Mouse (Mus musculus) liver, embryonic 11.5 days (tissue): Measurements from ENCODE around the gene Acot6. TPM values are rescaled to one million over a fixed set of nuclear protein-coding genes. Genes with fewer than 3 reads are reported as not detected.
"Not testable (repeated sequence)": the region's sequence is repeated elsewhere in the genome, so short reads cannot be mapped to it uniquely, and the experiment has no call there.

ENCODE experiments used
- ATAC-seq: fragments of 200-750 bp; cut with Nextera tagmentation; replicated peaks from 2 replicates; pipeline ENCODE4 v1.8.0; 2017; ENCODE audit warnings: moderate number of reproducible peaks, mild to moderate bottlenecking, moderate TSS enrichment, moderate library complexity; ENCODE audit not compliant: low FRiP score
- DNase-seq: peaks from one replicate; pipeline ENCODE4 v3.0.0-alpha.2; 2017; ENCODE audit warnings: low spot score
- H3K27ac ChIP-seq: fragments of 300-500 bp; sonication (generic); 2 replicates; pipeline ENCODE4 v1.5.1; 2014; ENCODE audit warnings: mild to moderate bottlenecking, low read depth, low read length, control low read depth
- H3K27me3 ChIP-seq: fragments of 300-500 bp; sonication (generic); replicated peaks from 2 replicates; pipeline ENCODE4 v1.6.1; 2014; ENCODE audit warnings: low read length, mixed read lengths; ENCODE audit not compliant: control insufficient read depth, insufficient read depth
- H3K36me3 ChIP-seq: fragments of 300-500 bp; sonication (generic); 2 replicates; pipeline ENCODE4 v1.6.1; 2014; ENCODE audit warnings: mild to moderate bottlenecking, low read length, moderate library complexity, mixed read lengths; ENCODE audit not compliant: control insufficient read depth, insufficient read depth
- H3K4me1 ChIP-seq: fragments of 300-500 bp; sonication (generic); replicated peaks from 2 replicates; pipeline ENCODE4 v1.6.1; 2014; ENCODE audit warnings: low read length, mixed read lengths; ENCODE audit not compliant: control insufficient read depth, insufficient read depth
- H3K4me2 ChIP-seq: fragments of 300-500 bp; sonication (generic); 2 replicates; pipeline ENCODE4 v1.6.1; 2014; ENCODE audit warnings: mild to moderate bottlenecking, control low read depth, moderate library complexity
- H3K4me3 ChIP-seq: fragments of 300-500 bp; sonication (generic); 2 replicates; pipeline ENCODE4 v1.5.1; 2014; ENCODE audit warnings: low read depth, low read length, control low read depth
- H3K9ac ChIP-seq: fragments of 300-500 bp; sonication (generic); 2 replicates; pipeline ENCODE4 v1.6.1; 2014; ENCODE audit warnings: low read depth, low read length, control low read depth
- H3K9me3 ChIP-seq: fragments of 300-500 bp; sonication (generic); 2 replicates; pipeline ENCODE4 v1.6.1; 2016; ENCODE audit warnings: low read length, inconsistent platforms, mixed read lengths; ENCODE audit not compliant: control insufficient read depth
- WGBS: fragments of 180-500 bp; shearing (Covaris S2); extraction: QIAGEN DNeasy Blood & Tissue Kit; methylation state at CpG from one replicate; pipeline ENCODE4 v1.1.7; 2014; 5-methylcytosine and 5-hydroxymethylcytosine counted together
- polyA plus RNA-seq: library from polyadenylated mRNA; unstranded; fragments of >200 nt; fragmentation: Nextera tagmentation; extraction: Ambion mirVana; gene quantifications from 2 replicates; pipeline ENCODE4 v1.2.1, GENCODE M21; 2014

The Acot6 gene
- polyA plus RNA-seq, 1 experiment from 2014 or later, result 1.4 TPM

- 71% methylated on average over 2 of the region's 2 CpGs for WGBS
- H3K9ac ChIP-seq, result no peak overlapping the region
- DNase-seq (no peak), ATAC-seq (no peak)
- no peak overlapping the region for H3K4me2 ChIP-seq
- no peaks in the 10 kb centered on the region for H3K27me3 ChIP-seq
- H3K9me3 ChIP-seq, result no peaks in the 10 kb centered on the region; the same call in 1 of the 2 replicates
- no peak overlapping the region for H3K27ac ChIP-seq
- no peaks in the 10 kb centered on the region for H3K36me3 ChIP-seq
- no peak overlapping the region for H3K4me3 ChIP-seq
- H3K4me1 ChIP-seq, result no peaks in the 10 kb centered on the region
Observed at GRCm38 (mm10) chr12:84083842-84084241, 16.6 kb upstream of the Acot6 start.

GRCm38 (mm10) chr12:84084581-84084980 is 15.9 kb upstream of the Acot6 start:
- H3K27ac ChIP-seq, result no peak overlapping the region
- ATAC-seq (no peak), DNase-seq (no peak)
- no peaks in the 10 kb centered on the region for H3K27me3 ChIP-seq
- no peak overlapping the region for H3K4me2 ChIP-seq
- no peak overlapping the region for H3K4me3 ChIP-seq
- no peaks in the 10 kb centered on the region for H3K36me3 ChIP-seq
- H3K9ac ChIP-seq, result no peak overlapping the region
- WGBS, result 75% methylated on average over 4 of the region's 4 CpGs
- no peaks in the 10 kb centered on the region for H3K4me1 ChIP-seq
- H3K9me3 ChIP-seq, result peaks cover 2% of the 10 kb centered on the region; the same call in 1 of the 2 replicates

- not testable (repeated sequence) for H3K9me3 ChIP-seq, H3K36me3 ChIP-seq, H3K4me1 ChIP-seq, H3K4me3 ChIP-seq, H3K27ac ChIP-seq, ATAC-seq, DNase-seq, H3K4me2 ChIP-seq, H3K27me3 ChIP-seq, H3K9ac ChIP-seq
- WGBS, result 84% methylated on average over 5 of the region's 5 CpGs
Observed at GRCm38 (mm10) chr12:84094666-84095065, 5.8 kb upstream of the Acot6 start.

DNA sequence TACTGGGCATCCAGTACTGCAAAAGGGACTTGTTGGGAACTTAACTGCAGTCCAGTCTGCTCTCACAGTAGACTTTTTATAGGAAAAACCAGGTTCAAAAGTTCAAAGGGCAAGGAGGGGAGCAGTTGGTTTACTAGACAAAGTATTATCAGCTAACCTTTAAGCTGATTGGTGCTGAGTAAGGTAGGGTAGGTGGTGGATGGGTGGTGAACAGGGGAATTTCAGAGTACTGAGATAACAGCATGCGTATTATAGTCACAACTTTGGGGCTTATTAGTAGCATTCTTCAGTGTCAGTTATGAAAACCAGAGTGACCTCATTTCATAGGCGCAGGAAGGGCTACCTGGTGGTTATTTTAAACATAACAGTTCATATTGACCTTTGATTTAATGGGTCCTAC is 849 bp upstream of the Acot6 start:
- Histone ChIP-seq H3K9me3 (no peaks in the 10 kb centered on the region), H3K27me3 (no peaks in the 10 kb centered on the region), H3K4me2 (no peak overlapping the region), H3K9ac (no peak overlapping the region), H3K36me3 (no peaks in the 10 kb centered on the region), H3K27ac (no peak overlapping the region), H3K4me3 (no peak overlapping the region), H3K4me1 (0 out of 2 replicates have a peak, but pooled peaks cover 2% of the 10 kb centered on the region)
- DNase-seq (no peak), ATAC-seq (peak; percentile 51)
- 68% methylated on average over 2 of the region's 2 CpGs for WGBS

DNA sequence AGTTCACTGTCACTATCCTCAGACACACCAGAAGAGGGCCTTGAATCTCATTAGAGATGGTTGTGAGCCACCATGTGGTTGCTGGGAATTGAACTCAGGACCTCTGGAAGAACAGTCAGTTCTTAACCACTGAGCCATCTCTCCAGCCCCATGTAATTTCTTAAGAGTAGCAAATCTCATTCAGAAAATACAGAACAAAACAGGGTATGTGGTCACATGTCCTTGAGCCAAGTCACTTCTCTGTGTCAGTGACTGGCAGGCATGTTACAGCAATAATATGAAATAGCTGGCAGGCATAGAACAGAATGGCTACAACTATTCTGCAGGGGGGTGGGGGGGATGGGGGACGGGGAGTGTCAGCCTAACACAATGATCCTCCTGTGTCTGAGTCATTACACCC is 383 bp upstream of the Acot6 start:
- Histone ChIP-seq H3K9me3 (no peaks in the 10 kb centered on the region), H3K27me3 (no peaks in the 10 kb centered on the region), H3K4me2 (peak overlapping the region; percentile 91), H3K36me3 (no peaks in the 10 kb centered on the region), H3K4me3 (no peak overlapping the region), H3K27ac (no peak overlapping the region), H3K9ac (no peak overlapping the region), H3K4me1 (0 out of 2 replicates have a peak, but pooled peaks cover 2% of the 10 kb centered on the region)
- no peak for DNase-seq
- no peak for ATAC-seq
- 73% methylated on average over 1 of the region's 1 CpGs for WGBS

DNA sequence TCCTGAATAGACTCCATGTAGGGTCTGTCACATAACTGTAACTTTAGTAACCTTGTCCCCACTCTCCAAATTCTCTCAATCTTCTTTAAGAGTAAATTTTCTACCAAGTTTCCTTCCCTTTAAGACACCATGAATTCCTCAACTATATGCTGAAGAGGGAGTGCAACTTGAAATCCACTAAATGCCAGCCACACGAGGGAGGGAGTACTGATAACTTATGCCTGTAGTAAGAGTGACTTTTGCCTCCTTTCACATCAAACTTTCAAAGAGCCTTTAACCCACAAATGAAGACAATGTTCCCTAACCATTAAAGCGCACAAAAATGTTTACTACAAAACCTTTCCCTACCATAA is 1.0 kb downstream of the Acot6 start:
- no peak for DNase-seq
- H3K9ac ChIP-seq, result peak overlapping the region; percentile 72

DNA sequence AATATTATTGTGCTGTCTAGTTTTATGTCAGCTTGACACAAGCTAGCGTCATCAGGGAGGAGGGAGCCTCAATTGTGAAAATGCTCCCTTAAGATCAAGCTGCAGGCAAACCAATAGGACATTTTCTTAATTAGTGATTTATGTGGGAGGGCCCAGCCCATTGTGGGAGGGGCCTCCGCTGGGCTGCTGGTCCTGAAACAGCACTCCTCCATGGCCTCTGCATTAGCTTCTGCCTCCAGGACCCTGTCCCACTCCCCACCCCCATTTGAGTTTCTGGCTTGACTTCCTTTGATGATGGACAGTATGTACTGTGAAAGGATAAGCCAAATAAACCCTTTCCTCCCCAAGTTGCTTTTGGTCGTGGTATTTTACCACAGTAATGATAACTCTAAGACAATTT is 6.6 kb downstream of the Acot6 start:
- H3K27ac ChIP-seq, result no peak overlapping the region
- no peaks in the 10 kb centered on the region for H3K9me3 ChIP-seq
- H3K4me2 ChIP-seq, result no peak overlapping the region
- ATAC-seq, result no peak
- no peaks in the 10 kb centered on the region for H3K27me3 ChIP-seq
- H3K4me1 ChIP-seq, result no peaks in the 10 kb centered on the region
- WGBS, result 74% methylated on average over 3 of the region's 3 CpGs
- H3K4me3 ChIP-seq, result no peak overlapping the region
- H3K36me3 ChIP-seq, result no peaks in the 10 kb centered on the region
- no peak overlapping the region for H3K9ac ChIP-seq
- DNase-seq, result no peak

More for the DNA sequence above, 1.0 kb downstream of the Acot6 start:
- Histone ChIP-seq H3K27me3 (no peaks in the 10 kb centered on the region), H3K4me3 (peak overlapping the region; percentile 59), H3K36me3 (no peaks in the 10 kb centered on the region), H3K9me3 (no peaks in the 10 kb centered on the region), H3K4me1 (0 out of 2 replicates have a peak, but pooled peaks cover 2% of the 10 kb centered on the region), H3K27ac (no peak overlapping the region), H3K4me2 (peak overlapping the region; percentile 91)
- 41% methylated on average over 2 of the region's 2 CpGs for WGBS
- ATAC-seq, result no peak

DNA sequence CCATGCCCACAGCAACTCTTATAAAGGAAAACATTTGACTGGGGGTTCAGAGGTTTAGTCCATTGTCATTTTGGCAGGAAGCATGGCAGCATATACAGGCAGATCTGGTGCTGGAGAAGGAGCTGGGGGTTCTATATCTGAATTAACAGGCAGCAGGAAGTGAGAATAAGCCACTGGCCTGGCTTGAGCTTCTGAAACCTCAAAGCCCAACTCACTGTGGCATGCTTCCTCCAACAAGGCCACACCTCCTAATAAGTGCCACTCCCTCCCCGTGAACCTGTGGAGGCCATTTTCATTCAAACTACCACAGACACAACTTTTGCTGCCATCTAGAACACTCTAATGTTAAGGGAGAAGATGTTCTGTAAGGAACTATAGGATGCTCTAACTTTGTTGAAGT is 7.2 kb downstream of the Acot6 start:
- no peaks in the 10 kb centered on the region for H3K4me1 ChIP-seq
- DNase-seq (no peak), ATAC-seq (no peak)
- H3K36me3 ChIP-seq, result no peaks in the 10 kb centered on the region
- H3K4me3 ChIP-seq, result no peak overlapping the region
- WGBS, result 59% methylated on average over 1 of the region's 1 CpGs
- H3K9me3 ChIP-seq, result no peaks in the 10 kb centered on the region
- H3K27ac ChIP-seq, result no peak overlapping the region
- no peak overlapping the region for H3K4me2 ChIP-seq
- H3K9ac ChIP-seq, result no peak overlapping the region
- H3K27me3 ChIP-seq, result no peaks in the 10 kb centered on the region

DNA sequence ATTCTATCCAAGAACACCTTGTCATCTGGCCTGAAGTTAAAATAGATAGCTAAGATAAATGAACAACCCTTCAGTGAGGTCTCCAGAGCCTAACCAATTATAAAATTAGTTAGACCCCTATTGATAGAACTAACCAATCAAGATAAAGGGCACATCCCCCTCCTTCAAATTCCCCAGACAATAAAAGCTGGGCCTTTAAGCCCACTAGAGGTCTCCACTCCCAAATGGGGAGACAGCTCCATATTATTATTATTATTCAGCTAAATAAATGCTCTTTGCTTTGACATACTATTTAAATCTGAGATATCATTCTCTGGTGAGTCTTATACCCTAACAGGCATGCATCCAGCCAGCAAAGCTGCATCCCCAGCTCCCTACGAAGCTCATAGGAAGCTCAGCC is 9.5 kb downstream of the Acot6 start:
- no peak overlapping the region for H3K4me3 ChIP-seq
- no peaks in the 10 kb centered on the region for H3K36me3 ChIP-seq
- no peak overlapping the region for H3K27ac ChIP-seq
- no peaks in the 10 kb centered on the region for H3K27me3 ChIP-seq
- no peak overlapping the region for H3K9ac ChIP-seq
- no peak for ATAC-seq
- H3K4me2 ChIP-seq, result no peak overlapping the region
- no peak for DNase-seq
- WGBS, result 73% methylated on average over 1 of the region's 1 CpGs
- no peaks in the 10 kb centered on the region for H3K9me3 ChIP-seq
- no peaks in the 10 kb centered on the region for H3K4me1 ChIP-seq
